Mouse (Mus musculus) ovary, adult 2 months (tissue): ENCODE data around the gene Tomm34. TPM values are rescaled to one million over a fixed set of nuclear protein-coding genes. Genes with fewer than 3 reads are reported as not detected.

Source experiments
- polyA plus RNA-seq: library from polyadenylated mRNA; depleted of rRNA; stranded (reverse); fragments of >200 nt; gene quantifications from 2 replicates; pipeline ENCODE4 v1.2.3, GENCODE M21; 2012; rRNA removed

Gene Tomm34
- 59.8 and 64.6 TPM in 2 replicates for polyA plus RNA-seq

GRCm38 (mm10) chr2:164070765-164071436 lies at the start of gene Tomm34:
Gene Tomm34 (minus strand): TSS chr2:164071169.

GRCm38 (mm10) chr2:164070142-164070764 lies 716 bp downstream of the Tomm34 start, which contains the start of gene Stk4:
Gene Stk4 (plus strand): TSS chr2:164070322.

GRCm38 (mm10) chr2:164025150-164025549 lies 45.8 kb downstream of the Tomm34 start, which contains the start of gene Pabpc1l:
Gene Pabpc1l (plus strand): TSS chr2:164025450.

Other genes starting within 250 kb of the Tomm34 start
- 1.7 and 2.6 TPM in 2 replicates for gene Kcnk15, start 217.5 kb downstream of the Tomm34 start, polyA plus RNA-seq
- gene Rims4, start 152.5 kb downstream of the Tomm34 start, polyA plus RNA-seq = 15.2 and 18.4 TPM in 2 replicates
- gene Ywhab, start 76.2 kb downstream of the Tomm34 start, polyA plus RNA-seq = 30.7 and 33.5 TPM in 2 replicates
- gene Pabpc1l, start 45.7 kb downstream of the Tomm34 start, polyA plus RNA-seq = 4.8 and 5.4 TPM in 2 replicates
- 11.8 and 14.4 TPM in 2 replicates for gene Stk4, start 847 bp downstream of the Tomm34 start, polyA plus RNA-seq
- 0.33 and 0.40 TPM in 2 replicates for gene Kcns1, start 99.9 kb upstream of the Tomm34 start, polyA plus RNA-seq
- not detected in 2 replicates for gene Wfdc5, start 111.6 kb upstream of the Tomm34 start, polyA plus RNA-seq
- 0.60 TPM in 1 of 2 replicates, not detected in the other for gene Wfdc12, start 119.4 kb upstream of the Tomm34 start, polyA plus RNA-seq
- not detected in 2 replicates for gene Wfdc15a, start 129.0 kb upstream of the Tomm34 start, polyA plus RNA-seq
- 8.0 and 12.6 TPM in 2 replicates for gene Wfdc15b, start 150.5 kb upstream of the Tomm34 start, polyA plus RNA-seq
- not detected in 2 replicates for gene Svs2, start 167.3 kb upstream of the Tomm34 start, polyA plus RNA-seq
- not detected in 2 replicates for gene Svs3b, start 185.5 kb upstream of the Tomm34 start, polyA plus RNA-seq
- not detected in 2 replicates for gene Svs4, start 207.3 kb upstream of the Tomm34 start, polyA plus RNA-seq
- gene Svs3a, start 218.1 kb upstream of the Tomm34 start, polyA plus RNA-seq = not detected in 2 replicates
- not detected in 2 replicates for gene Svs6, start 245.6 kb upstream of the Tomm34 start, polyA plus RNA-seq